Mouse (Mus musculus) CH12.LX (cell line): ENCODE data around the gene Atp5h.

Source experiments
- BHLHE40 ChIP-seq: IDR thresholded peaks from 2 replicates; pipeline ENCODE4 v1.6.1; 2011; ENCODE audit warnings: mild to moderate bottlenecking, low read depth, low read length, improper control_type of control experiment
- CTCF ChIP-seq, 2 experiments: IDR thresholded peaks in 1 of 2; conservative IDR thresholded peaks in 1 of 2; 2 replicates each; pipeline ENCODE4 v1.5.1; 2011 to 2012; ENCODE audit warnings: low read depth in 2 of 2, low read length in 2 of 2, improper control_type of control experiment in 1 of 2, inconsistent platforms in 1 of 2, mild to moderate bottlenecking in 1 of 2, moderate library complexity in 1 of 2
- EP300 ChIP-seq: IDR thresholded peaks from 2 replicates; pipeline ENCODE4 v1.6.1; 2011; ENCODE audit warnings: low read length, improper control_type of control experiment
- KAT2A ChIP-seq: IDR thresholded peaks from 2 replicates; pipeline ENCODE4 v1.6.1; 2012; ENCODE audit warnings: low read length, improper control_type of control experiment, inconsistent platforms; ENCODE audit not compliant: insufficient replicate concordance
- MAX ChIP-seq: IDR thresholded peaks from 2 replicates; pipeline ENCODE4 v1.6.1; 2011; ENCODE audit warnings: low read length, improper control_type of control experiment
- MAZ ChIP-seq: IDR thresholded peaks from 2 replicates; pipeline ENCODE4 v1.6.1; 2012; ENCODE audit warnings: low read depth, mild to moderate bottlenecking, inconsistent platforms, low read length, improper control_type of control experiment, moderate library complexity
- POLR2A ChIP-seq: IDR thresholded peaks from 2 replicates; pipeline ENCODE4 v1.6.1; 2011; ENCODE audit warnings: low read depth, mild to moderate bottlenecking, improper control_type of control experiment, low read length
- ZKSCAN1 ChIP-seq: IDR thresholded peaks from 2 replicates; pipeline ENCODE4 v1.6.1; 2012; ENCODE audit warnings: low read depth, inconsistent platforms, low read length, improper control_type of control experiment, borderline replicate concordance

DNA sequence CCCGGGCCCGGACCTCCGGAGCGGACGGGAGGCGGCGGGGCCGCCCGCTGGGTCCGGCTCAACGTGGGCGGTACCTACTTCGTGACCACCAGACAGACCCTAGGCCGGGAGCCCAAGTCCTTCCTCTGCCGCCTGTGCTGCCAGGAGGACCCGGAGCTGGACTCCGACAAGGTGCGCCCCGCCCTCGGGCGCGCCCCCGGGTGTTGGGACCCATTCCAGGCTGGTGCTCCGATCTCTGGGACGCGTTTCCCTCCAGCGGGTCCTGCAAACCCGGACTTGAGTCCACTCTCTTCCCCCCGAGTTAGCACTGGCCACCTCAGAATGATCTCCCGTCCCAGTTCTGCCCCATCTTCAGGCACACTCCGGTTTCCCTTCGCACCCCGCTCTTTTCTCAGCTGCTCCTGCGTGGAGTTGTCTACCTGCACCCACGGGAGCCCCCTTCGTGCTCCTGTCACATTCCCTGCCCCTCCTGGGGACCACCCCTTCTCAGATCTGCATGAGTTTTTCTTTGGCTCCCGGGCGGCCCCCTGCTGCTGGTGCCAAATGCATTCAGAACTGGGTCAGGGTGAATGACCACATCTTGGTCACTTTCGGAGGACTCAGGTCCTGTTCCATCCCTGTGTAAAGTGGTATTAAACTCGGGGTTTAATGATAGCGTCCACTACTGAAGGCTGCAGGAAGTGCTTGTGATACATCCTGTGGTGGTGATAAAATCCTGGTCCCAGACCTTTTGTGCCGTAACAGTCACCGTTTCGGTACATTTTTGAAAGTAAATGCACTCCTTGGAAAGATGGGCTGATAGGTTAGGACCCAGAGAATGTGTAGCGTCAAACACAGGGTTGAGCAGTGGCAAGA is 801 bp upstream of the Atp5h start:
- TF ChIP-seq MAX = no peak
- no peak for TF ChIP-seq CTCF (conservative IDR thresholded peaks at IDR 0.05 in 1 of 2, IDR thresholded peaks at IDR 0.05 in 1 of 2; ENCODE audit: low read depth in 2 of 2, low read length in 2 of 2)
- no peak for TF ChIP-seq POLR2A
- TF ChIP-seq MAZ = no peak
- TF ChIP-seq KAT2A = no peak
- TF ChIP-seq EP300 = no peak
- TF ChIP-seq ZKSCAN1 = no peak
- no peak for TF ChIP-seq BHLHE40
